Mouse (Mus musculus) neural tube, embryonic 14.5 days (tissue): ENCODE measurements at regions not wholly inside any gene's neighbourhood (a gene's known extent, or its start where the extent isn't known, plus 50 kb on each side); places are given as distances from the start of the nearest gene placed in this dataset.
"Not testable (repeated sequence)": the region's sequence is repeated elsewhere in the genome, so short reads cannot be mapped to it uniquely, and the experiment has no call there.

ENCODE experiments used
- ATAC-seq: fragments of 200-750 bp; cut with Nextera tagmentation; 2 replicates; pipeline ENCODE4 v1.8.0; 2017; ENCODE audit warnings: low read depth, mild to moderate bottlenecking, moderate TSS enrichment, moderate library complexity
- H3K27ac ChIP-seq: fragments of 300-500 bp; sonication (generic); 2 replicates; pipeline ENCODE4 v1.5.1; 2014; ENCODE audit warnings: low read depth, mild to moderate bottlenecking, control low read depth, low read length, moderate library complexity, mixed read lengths
- H3K27me3 ChIP-seq: fragments of 300-500 bp; sonication (generic); 2 replicates; pipeline ENCODE4 v1.6.1; 2014; ENCODE audit warnings: low read length; ENCODE audit not compliant: control insufficient read depth, insufficient read depth
- H3K36me3 ChIP-seq: fragments of 300-500 bp; sonication (generic); 2 replicates; pipeline ENCODE4 v1.6.1; 2014; ENCODE audit warnings: low read length, mixed read lengths; ENCODE audit not compliant: control insufficient read depth, insufficient read depth
- H3K4me1 ChIP-seq: fragments of 300-500 bp; sonication (generic); 2 replicates; pipeline ENCODE4 v1.6.1; 2014; ENCODE audit warnings: low read length; ENCODE audit not compliant: control insufficient read depth, insufficient read depth
- H3K4me2 ChIP-seq: fragments of 300-500 bp; sonication (generic); 2 replicates; pipeline ENCODE4 v1.6.1; 2014; ENCODE audit warnings: mild to moderate bottlenecking, low read depth, low read length, control low read depth
- H3K4me3 ChIP-seq: fragments of 300-500 bp; sonication (generic); 2 replicates; pipeline ENCODE4 v1.5.1; 2014; ENCODE audit warnings: low read depth, low read length, control low read depth, mixed read lengths
- H3K9ac ChIP-seq: fragments of 300-500 bp; sonication (generic); replicated peaks from 2 replicates; pipeline ENCODE4 v1.6.1; 2014; ENCODE audit warnings: low read depth, mild to moderate bottlenecking, control low read depth, low read length, mixed read lengths
- H3K9me3 ChIP-seq: fragments of 300-500 bp; sonication (generic); 2 replicates; pipeline ENCODE4 v1.6.1; 2016; ENCODE audit warnings: low read length; ENCODE audit not compliant: control insufficient read depth
- WGBS: fragments of 180-500 bp; shearing (Covaris S2); extraction: QIAGEN DNeasy Blood & Tissue Kit; methylation state at CpG from one replicate; pipeline ENCODE4 v1.1.7; 2014; 5-methylcytosine and 5-hydroxymethylcytosine counted together

GRCm38 (mm10) chr10:11780302-11780701, 437.1 kb downstream of the Epm2a start:
- Histone ChIP-seq H3K4me1 (no peaks in the 10 kb centered on the region), H3K4me3 (no peak overlapping the region), H3K36me3 (no peaks in the 10 kb centered on the region), H3K9me3 (no peaks in the 10 kb centered on the region), H3K4me2 (no peak overlapping the region), H3K27ac (no peak overlapping the region), H3K9ac (no peak overlapping the region), H3K27me3 (no peaks in the 10 kb centered on the region)
- WGBS = 86% methylated on average over 2 of the region's 2 CpGs
- ATAC-seq = no peak

DNA sequence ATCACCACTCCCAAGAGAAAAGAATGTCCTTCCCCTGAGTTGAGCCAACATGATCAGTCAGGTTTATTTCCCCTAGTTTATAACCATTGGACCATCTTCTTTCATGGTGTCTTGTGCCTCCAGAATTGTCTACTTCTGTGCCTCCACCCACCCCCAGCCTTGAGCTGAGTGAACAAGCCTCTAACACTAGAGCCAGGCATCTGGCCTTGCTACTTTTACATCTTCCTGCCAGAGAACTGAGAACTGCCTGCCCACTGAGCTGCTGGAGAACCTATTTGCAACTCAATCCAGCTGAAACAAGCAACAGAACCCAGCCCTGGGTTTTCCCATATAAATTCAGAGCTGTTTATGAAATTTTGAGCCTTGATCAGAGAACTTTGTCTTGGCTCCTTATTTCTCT, 444.0 kb downstream of the Epm2a start:
- Histone ChIP-seq H3K9me3 (no peaks in the 10 kb centered on the region), H3K27me3 (no peaks in the 10 kb centered on the region)
- no peak for ATAC-seq

GRCm38 (mm10) chr10:11799510-11799909, 456.3 kb downstream of the Epm2a start:
- WGBS = 94% methylated on average over 3 of the region's 3 CpGs
- no peaks in the 10 kb centered on the region for H3K4me1 ChIP-seq

More for the DNA sequence above, 444.0 kb downstream of the Epm2a start:
- Histone ChIP-seq H3K9ac (no peak overlapping the region), H3K4me2 (no peak overlapping the region), H3K27ac (no peak overlapping the region), H3K4me1 (no peaks in the 10 kb centered on the region), H3K36me3 (no peaks in the 10 kb centered on the region), H3K4me3 (no peak overlapping the region)

DNA sequence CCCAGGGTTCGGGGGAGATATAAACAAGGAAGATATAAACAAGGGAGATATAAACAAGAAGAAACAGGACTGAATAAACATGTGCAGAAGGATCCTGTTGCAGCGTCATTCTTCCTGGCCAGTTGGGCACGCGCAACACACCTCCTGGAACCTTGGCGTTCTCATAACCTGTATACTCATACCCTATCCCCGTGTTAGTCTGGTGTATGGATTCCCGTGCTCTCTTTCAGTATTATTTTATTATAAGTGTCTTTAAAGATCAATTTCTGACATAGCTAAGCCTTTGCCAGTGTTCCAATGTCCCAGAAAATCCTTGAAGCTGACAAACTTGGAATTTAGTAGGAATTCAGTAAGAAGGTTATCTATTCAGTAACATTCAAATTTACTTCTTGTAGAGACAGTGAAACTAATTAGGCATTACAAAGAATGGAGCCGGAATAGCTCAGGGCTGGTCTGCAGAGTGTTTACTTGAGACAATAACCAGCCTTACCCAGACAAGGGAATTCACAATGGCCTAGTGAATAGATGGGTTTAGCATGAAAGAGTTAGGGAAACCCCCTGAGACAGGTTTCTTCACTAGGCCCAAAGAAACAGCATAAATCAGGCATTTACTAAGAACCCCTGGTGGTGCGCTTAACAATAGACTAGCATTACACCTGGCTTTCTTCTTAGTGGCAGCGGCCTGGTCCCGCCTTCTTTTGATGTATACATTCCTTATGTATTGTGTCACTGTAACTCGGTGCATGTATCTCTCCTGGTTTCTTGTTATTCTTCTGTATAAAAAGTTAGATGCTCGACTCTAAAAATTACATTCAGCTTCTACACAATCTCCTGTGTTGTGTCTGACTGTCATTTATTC, 458.4 kb downstream of the Epm2a start:
- WGBS = 75% methylated on average over 13 of the region's 13 CpGs
- not testable (repeated sequence) for H3K4me1 ChIP-seq, ATAC-seq

More at GRCm38 (mm10) chr10:11799510-11799909, 456.3 kb downstream of the Epm2a start:
- Histone ChIP-seq H3K36me3 (no peaks in the 10 kb centered on the region), H3K9me3 (no peaks in the 10 kb centered on the region), H3K4me2 (no peak overlapping the region), H3K27me3 (no peaks in the 10 kb centered on the region), H3K4me3 (no peak overlapping the region), H3K9ac (no peak overlapping the region), H3K27ac (no peak overlapping the region)
- ATAC-seq = no peak

DNA sequence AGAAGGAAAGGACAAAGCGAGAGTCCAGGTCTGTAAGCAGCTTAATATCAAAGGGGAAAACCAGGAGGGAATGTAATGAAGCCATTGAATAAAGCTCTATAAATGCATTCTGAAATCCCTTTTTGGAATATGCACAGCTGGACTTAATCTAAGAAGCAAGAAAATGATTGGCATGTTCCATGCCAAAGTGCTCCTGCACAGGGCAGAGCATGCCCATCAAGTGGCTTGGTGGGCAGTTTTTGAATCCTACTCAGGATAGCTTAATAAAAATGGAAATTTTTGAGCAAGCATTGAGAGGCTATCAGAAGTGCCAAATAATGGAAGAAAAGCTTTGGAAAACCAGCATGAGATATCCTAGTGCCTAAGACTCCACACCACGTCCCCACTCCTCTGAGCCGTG, 466.1 kb downstream of the Epm2a start:
- no peak overlapping the region for H3K4me2 ChIP-seq
- H3K4me3 ChIP-seq = no peak overlapping the region
- H3K27ac ChIP-seq = no peak overlapping the region
- H3K9ac ChIP-seq = no peak overlapping the region
- H3K36me3 ChIP-seq = no peaks in the 10 kb centered on the region
- no peak for ATAC-seq
- WGBS = 93% methylated on average over 3 of the region's 3 CpGs
- no peaks in the 10 kb centered on the region for H3K4me1 ChIP-seq
- no peaks in the 10 kb centered on the region for H3K27me3 ChIP-seq
- no peaks in the 10 kb centered on the region for H3K9me3 ChIP-seq

More for the DNA sequence above, 458.4 kb downstream of the Epm2a start:
- not testable (repeated sequence) for H3K9me3 ChIP-seq, H3K9ac ChIP-seq, H3K27me3 ChIP-seq, H3K27ac ChIP-seq, H3K4me3 ChIP-seq, H3K4me2 ChIP-seq, H3K36me3 ChIP-seq

DNA sequence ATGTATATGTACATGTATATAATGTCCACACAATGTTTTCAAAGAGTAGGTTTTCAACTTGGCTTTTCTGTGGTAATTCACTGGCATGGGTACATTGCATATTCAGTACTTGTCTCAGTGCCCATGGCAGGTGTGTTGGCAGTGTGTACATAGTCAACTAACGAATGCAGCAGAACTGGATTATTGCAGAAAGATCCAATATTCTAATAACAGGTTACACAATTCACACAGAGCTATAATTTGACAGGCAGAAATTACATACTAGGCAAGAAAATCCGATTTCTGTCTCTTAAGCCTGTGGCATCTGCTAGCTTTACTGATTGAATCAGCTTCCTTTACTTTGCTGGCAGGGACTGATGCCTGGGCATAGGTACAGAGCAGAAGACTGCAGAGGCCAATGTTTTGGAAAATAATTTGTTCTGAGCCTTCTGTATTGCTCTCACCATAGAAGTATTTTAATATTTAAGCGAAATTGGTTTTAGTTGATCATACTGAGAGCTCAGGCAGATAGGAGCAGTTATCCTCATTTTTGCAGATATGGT, 479.3 kb downstream of the Epm2a start:
- ATAC-seq = no peak
- no peak overlapping the region for H3K27ac ChIP-seq

GRCm38 (mm10) chr10:11841094-11841493, 497.9 kb downstream of the Epm2a start:
- Histone ChIP-seq H3K4me1 (no peaks in the 10 kb centered on the region), H3K4me2 (no peak overlapping the region), H3K27me3 (no peaks in the 10 kb centered on the region), H3K27ac (no peak overlapping the region), H3K36me3 (no peaks in the 10 kb centered on the region), H3K9ac (no peak overlapping the region), H3K9me3 (no peaks in the 10 kb centered on the region), H3K4me3 (no peak overlapping the region)
- no peak for ATAC-seq
- 88% methylated on average over 5 of the region's 5 CpGs for WGBS

More for the DNA sequence above, 479.3 kb downstream of the Epm2a start:
- Histone ChIP-seq H3K4me2 (no peak overlapping the region), H3K9ac (no peak overlapping the region), H3K9me3 (no peaks in the 10 kb centered on the region), H3K4me1 (no peaks in the 10 kb centered on the region), H3K27me3 (no peaks in the 10 kb centered on the region), H3K4me3 (no peak overlapping the region), H3K36me3 (no peaks in the 10 kb centered on the region)
- WGBS = 88% methylated on average over 3 of the region's 3 CpGs

- no peaks in the 10 kb centered on the region for H3K4me1 ChIP-seq
- WGBS = 94% methylated on average over 7 of the region's 7 CpGs
- H3K4me3 ChIP-seq = no peak overlapping the region
- ATAC-seq = no peak
- H3K9me3 ChIP-seq = no peaks in the 10 kb centered on the region
- no peak overlapping the region for H3K27ac ChIP-seq
- no peak overlapping the region for H3K9ac ChIP-seq
- no peaks in the 10 kb centered on the region for H3K36me3 ChIP-seq
- H3K4me2 ChIP-seq = no peak overlapping the region
- H3K27me3 ChIP-seq = no peaks in the 10 kb centered on the region
Measured at GRCm38 (mm10) chr10:11841494-11841893, 498.3 kb downstream of the Epm2a start.

GRCm38 (mm10) chr10:11846141-11846540, 502.9 kb downstream of the Epm2a start:
- Histone ChIP-seq H3K4me1 (no peaks in the 10 kb centered on the region), H3K9me3 (no peaks in the 10 kb centered on the region), H3K9ac (no peak overlapping the region), H3K4me3 (no peak overlapping the region), H3K36me3 (no peaks in the 10 kb centered on the region), H3K4me2 (no peak overlapping the region), H3K27me3 (no peaks in the 10 kb centered on the region), H3K27ac (no peak overlapping the region)
- WGBS = 30% methylated on average over 1 of the region's 1 CpGs
- no peak for ATAC-seq
